Mouse (Mus musculus) heart, embryonic 14.5 days (tissue): ENCODE measurements around the gene Ulk1. TPM values are rescaled to one million over a fixed set of nuclear protein-coding genes. Genes with fewer than 3 reads are reported as not detected.
A peak's percentile ranks its signal among the peaks of the same experiment; 100 is the strongest.

ENCODE experiments used
- ATAC-seq: fragments of 200-750 bp; cut with Nextera tagmentation; 2 replicates; pipeline ENCODE4 v1.8.0; 2017; ENCODE audit warnings: low read depth, moderate TSS enrichment; ENCODE audit not compliant: insufficient number of reproducible peaks, insufficient read depth, low FRiP score
- H3K27ac ChIP-seq, 2 experiments: fragments of 200-500 bp in 1 of 2; fragments of 300-500 bp in 1 of 2; sonication (generic) in 1 of 2; replicated peaks in 1 of 2; 2 replicates each; pipeline ENCODE4 v1.5.1; 2012 to 2014; ENCODE audit warnings: low read depth in 2 of 2, low read length in 2 of 2, control low read depth in 1 of 2, mild to moderate bottlenecking in 1 of 2, mixed read lengths in 1 of 2; ENCODE audit not compliant: control insufficient read depth in 1 of 2, insufficient read depth in 1 of 2
- H3K27me3 ChIP-seq: fragments of 300-500 bp; sonication (generic); 2 replicates; pipeline ENCODE4 v1.6.1; 2014; ENCODE audit warnings: mild to moderate bottlenecking, low read length, control low read depth; ENCODE audit not compliant: control insufficient read depth, insufficient read depth
- H3K36me3 ChIP-seq: fragments of 300-500 bp; sonication (generic); 2 replicates; pipeline ENCODE4 v1.6.1; 2014; ENCODE audit warnings: mild to moderate bottlenecking, control low read depth, low read length, mixed read lengths; ENCODE audit not compliant: control insufficient read depth, insufficient read depth
- H3K4me1 ChIP-seq, 2 experiments: fragments of 200-500 bp in 1 of 2; fragments of 300-500 bp in 1 of 2; sonication (generic) in 1 of 2; 2 replicates each; pipeline ENCODE4 v1.6.1; 2012 to 2014; ENCODE audit warnings: low read length in 2 of 2, control low read depth in 1 of 2, mixed read lengths in 1 of 2; ENCODE audit not compliant: control insufficient read depth in 2 of 2, insufficient read depth in 2 of 2
- H3K4me2 ChIP-seq: fragments of 300-500 bp; sonication (generic); 2 replicates; pipeline ENCODE4 v1.6.1; 2014; ENCODE audit warnings: mild to moderate bottlenecking, low read length
- H3K4me3 ChIP-seq, 2 experiments: fragments of 200-500 bp in 1 of 2; fragments of 300-500 bp in 1 of 2; sonication (generic) in 1 of 2; 2 replicates each; pipeline ENCODE4 v1.5.1; 2012 to 2014; ENCODE audit warnings: low read length in 2 of 2, mild to moderate bottlenecking in 2 of 2, control low read depth in 1 of 2, low read depth in 1 of 2, moderate library complexity in 1 of 2; ENCODE audit not compliant: control insufficient read depth in 1 of 2, insufficient read depth in 1 of 2
- H3K9ac ChIP-seq: fragments of 300-500 bp; sonication (generic); 2 replicates; pipeline ENCODE4 v1.6.1; 2014; ENCODE audit warnings: mild to moderate bottlenecking, low read length
- H3K9me3 ChIP-seq: fragments of 300-500 bp; sonication (generic); 2 replicates; pipeline ENCODE4 v1.6.1; 2016; ENCODE audit warnings: low read length, control low read depth; ENCODE audit not compliant: control insufficient read depth
- WGBS: fragments of 180-500 bp; shearing (Covaris S2); extraction: QIAGEN DNeasy Blood & Tissue Kit; methylation state at CpG from one replicate; pipeline ENCODE4 v1.1.7; 2014; 5-methylcytosine and 5-hydroxymethylcytosine counted together
- polyA plus RNA-seq: library from polyadenylated mRNA; unstranded; fragments of >200 nt; fragmentation: Nextera tagmentation; extraction: Ambion mirVana; gene quantifications from 2 replicates; pipeline ENCODE4 v1.2.1, GENCODE M21; 2014

Gene Ulk1
- polyA plus RNA-seq, 1 experiment from 2014 or later = 23.3 TPM

- no peaks in the 10 kb centered on the region for H3K27me3 ChIP-seq
- ATAC-seq = no peak
- 65% methylated on average over 7 of the region's 7 CpGs for WGBS
- H3K27ac ChIP-seq = no peak overlapping the region
- H3K9me3 ChIP-seq = no peaks in the 10 kb centered on the region
- no peak overlapping the region for H3K4me2 ChIP-seq
- no peak overlapping the region for H3K4me3 ChIP-seq
- H3K36me3 ChIP-seq = peaks cover 41% of the 10 kb centered on the region
- peaks cover 8% of the 10 kb centered on the region in 2 experiments for H3K4me1 ChIP-seq
- no peak overlapping the region for H3K9ac ChIP-seq
Measured at GRCm38 (mm10) chr5:110781529-110782238, 28.2 kb downstream of the Ulk1 start.

GRCm38 (mm10) chr5:110780761-110781528, 29.0 kb downstream of the Ulk1 start:
- peaks cover 8% of the 10 kb centered on the region in 2 experiments for H3K4me1 ChIP-seq
- H3K4me2 ChIP-seq = peak overlapping the region; percentile 89
- H3K4me3 ChIP-seq = peak overlapping the region; percentile 81 to 92
- no peak for ATAC-seq
- H3K9me3 ChIP-seq = no peaks in the 10 kb centered on the region
- 56% methylated on average over 10 of the region's 10 CpGs for WGBS
- peak overlapping the region; percentile 50 to 54; a peak in 3 of 4 replicates for H3K27ac ChIP-seq
- peaks cover 41% of the 10 kb centered on the region for H3K36me3 ChIP-seq
- no peaks in the 10 kb centered on the region for H3K27me3 ChIP-seq
- H3K9ac ChIP-seq = peak overlapping the region; percentile 91

- Histone ChIP-seq H3K4me2 (peak within 1 kb of the TSS; percentile 89), H3K4me1 (peaks cover 8% of the 10 kb centered on the region in 2 experiments), H3K9ac (peak within 1 kb of the TSS; percentile 91), H3K4me3 (peak within 1 kb of the TSS; percentile 81 to 92), H3K27me3 (no peaks in the 10 kb centered on the region), H3K9me3 (no peaks in the 10 kb centered on the region), H3K36me3 (peaks cover 42% of the 10 kb centered on the region), H3K27ac (peak within 1 kb of the TSS; percentile 50 to 54; a peak in 3 of 4 replicates)
- WGBS = under 1% methylated on average over 57 of the region's 57 CpGs
- ATAC-seq = peak; percentile 84
Measured at GRCm38 (mm10) chr5:110779998-110780760, 29.7 kb downstream of the Ulk1 start, which contains the start of gene Pus1. Gene Pus1 (minus strand): TSS chr5:110780659.

GRCm38 (mm10) chr5:110779276-110779997, 30.5 kb downstream of the Ulk1 start:
- no peak for ATAC-seq
- Histone ChIP-seq H3K27ac (no peak overlapping the region), H3K27me3 (no peaks in the 10 kb centered on the region)

GRCm38 (mm10) chr5:110778263-110778662, 31.6 kb downstream of the Ulk1 start:
- WGBS = 93% methylated on average over 12 of the region's 12 CpGs
- no peaks in the 10 kb centered on the region for H3K9me3 ChIP-seq
- ATAC-seq = no peak
- H3K4me2 ChIP-seq = no peak overlapping the region
- H3K27ac ChIP-seq = no peak overlapping the region
- no peak overlapping the region for H3K9ac ChIP-seq
- H3K36me3 ChIP-seq = peaks cover 52% of the 10 kb centered on the region
- no peak overlapping the region for H3K4me3 ChIP-seq
- peaks cover 8% of the 10 kb centered on the region in 2 experiments for H3K4me1 ChIP-seq
- H3K27me3 ChIP-seq = no peaks in the 10 kb centered on the region

More at GRCm38 (mm10) chr5:110779276-110779997, 30.5 kb downstream of the Ulk1 start:
- Histone ChIP-seq H3K9ac (peak overlapping the region; percentile 91), H3K36me3 (peaks cover 44% of the 10 kb centered on the region), H3K9me3 (no peaks in the 10 kb centered on the region), H3K4me3 (peak overlapping the region; percentile 81 to 92), H3K4me2 (peak overlapping the region; percentile 89), H3K4me1 (peaks cover 8% of the 10 kb centered on the region in 2 experiments)
- 18% methylated on average over 15 of the region's 15 CpGs for WGBS

GRCm38 (mm10) chr5:110776141-110776540, 33.8 kb downstream of the Ulk1 start:
- Histone ChIP-seq H3K9me3 (no peaks in the 10 kb centered on the region), H3K36me3 (peaks cover 62% of the 10 kb centered on the region), H3K4me1 (peaks cover 8% of the 10 kb centered on the region in 2 experiments), H3K4me2 (no peak overlapping the region), H3K9ac (no peak overlapping the region), H3K27ac (no peak overlapping the region), H3K4me3 (no peak overlapping the region), H3K27me3 (no peaks in the 10 kb centered on the region)
- no peak for ATAC-seq
- WGBS = 88% methylated on average over 2 of the region's 2 CpGs

GRCm38 (mm10) chr5:110774511-110774910, 35.4 kb downstream of the Ulk1 start:
- H3K9ac ChIP-seq = no peak overlapping the region
- H3K36me3 ChIP-seq = peaks cover 62% of the 10 kb centered on the region
- no peaks in the 10 kb centered on the region for H3K27me3 ChIP-seq
- no peak overlapping the region for H3K4me3 ChIP-seq
- H3K4me1 ChIP-seq = peaks cover 3 to 7% of the 10 kb centered on the region in 2 experiments
- no peak for ATAC-seq
- H3K9me3 ChIP-seq = no peaks in the 10 kb centered on the region
- no peak overlapping the region for H3K4me2 ChIP-seq
- WGBS = 90% methylated on average over 11 of the region's 11 CpGs
- H3K27ac ChIP-seq = no peak overlapping the region
